Mouse (Mus musculus) liver, embryonic 16.5 days (tissue): ENCODE measurements around the gene Olfr1340. TPM values are rescaled to one million over a fixed set of nuclear protein-coding genes. Genes with fewer than 3 reads are reported as not detected.

ENCODE experiments used
- ATAC-seq: fragments of 200-750 bp; cut with Nextera tagmentation; 2 replicates; pipeline ENCODE4 v1.8.0; 2017; ENCODE audit warnings: low read depth, mild to moderate bottlenecking, moderate number of reproducible peaks, moderate library complexity
- H3K27ac ChIP-seq: fragments of 300-500 bp; sonication (generic); 2 replicates; pipeline ENCODE4 v1.5.1; 2014; ENCODE audit warnings: mild to moderate bottlenecking, low read length
- H3K27me3 ChIP-seq: fragments of 300-500 bp; sonication (generic); 2 replicates; pipeline ENCODE4 v1.6.1; 2014; ENCODE audit warnings: low read depth, low read length, mixed read lengths; ENCODE audit not compliant: control insufficient read depth, insufficient read depth
- H3K36me3 ChIP-seq: fragments of 300-500 bp; sonication (generic); 2 replicates; pipeline ENCODE4 v1.6.1; 2014; ENCODE audit warnings: mild to moderate bottlenecking; ENCODE audit not compliant: control insufficient read depth, insufficient read depth
- H3K4me1 ChIP-seq: fragments of 300-500 bp; sonication (generic); 2 replicates; pipeline ENCODE4 v1.6.1; 2014; ENCODE audit warnings: low read depth, low read length, mixed read lengths; ENCODE audit not compliant: control insufficient read depth
- H3K4me2 ChIP-seq: fragments of 300-500 bp; sonication (generic); 2 replicates; pipeline ENCODE4 v1.6.1; 2014; ENCODE audit warnings: low read depth, low read length, mixed read lengths
- H3K4me3 ChIP-seq: fragments of 300-500 bp; sonication (generic); 2 replicates; pipeline ENCODE4 v1.5.1; 2014; ENCODE audit warnings: low read depth, mild to moderate bottlenecking, low read length
- H3K9ac ChIP-seq: fragments of 300-500 bp; sonication (generic); 2 replicates; pipeline ENCODE4 v1.6.1; 2014; ENCODE audit warnings: low read depth, low read length
- H3K9me3 ChIP-seq: fragments of 300-500 bp; sonication (generic); replicated peaks from 2 replicates; pipeline ENCODE4 v1.6.1; 2016; ENCODE audit warnings: low read length; ENCODE audit not compliant: control insufficient read depth
- WGBS: fragments of 180-500 bp; shearing (Covaris S2); extraction: QIAGEN DNeasy Blood & Tissue Kit; methylation state at CpG from one replicate; pipeline ENCODE4 v1.1.7; 2014; ENCODE audit not compliant: insufficient replicate concordance; 5-methylcytosine and 5-hydroxymethylcytosine counted together
- polyA plus RNA-seq: library from polyadenylated mRNA; unstranded; fragments of >200 nt; fragmentation: Nextera tagmentation; extraction: Ambion mirVana; gene quantifications from 2 replicates; pipeline ENCODE4 v1.2.1, GENCODE M21; 2015

Olfr1340 gene
- polyA plus RNA-seq, 1 experiment from 2014 or later: not detected

DNA sequence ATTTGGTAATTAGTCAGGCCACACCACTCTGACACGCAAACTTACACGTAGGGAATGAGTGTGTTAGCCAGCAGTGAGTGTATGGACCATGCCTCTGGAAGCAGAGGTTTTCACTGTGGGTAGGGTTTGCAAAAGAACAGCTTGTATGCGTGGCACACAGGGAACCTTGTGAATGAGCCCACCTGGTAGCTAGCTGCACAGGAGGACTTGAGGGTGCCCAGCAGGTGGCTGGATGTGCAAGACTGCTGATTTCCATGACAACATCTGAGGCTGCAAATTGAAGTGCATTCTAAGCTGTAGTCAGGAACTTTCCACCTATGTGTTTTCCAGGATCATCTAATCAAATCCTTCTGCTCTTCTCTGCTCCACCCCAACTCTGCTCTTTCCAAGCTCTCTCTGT lies 19.6 kb downstream of the Olfr1340 start:
- H3K36me3 ChIP-seq: no peaks in the 10 kb centered on the region
- H3K27me3 ChIP-seq: peaks cover 7% of the 10 kb centered on the region
- 30% methylated on average over 3 of the region's 3 CpGs for whole genome bisulfite sequencing
- H3K4me1 ChIP-seq: no peaks in the 10 kb centered on the region
- H3K9ac ChIP-seq: no peak overlapping the region
- no peak overlapping the region for H3K4me2 ChIP-seq
- no peaks in the 10 kb centered on the region for H3K9me3 ChIP-seq
- H3K4me3 ChIP-seq: no peak overlapping the region
- no peak for ATAC-seq
- H3K27ac ChIP-seq: no peak overlapping the region

DNA sequence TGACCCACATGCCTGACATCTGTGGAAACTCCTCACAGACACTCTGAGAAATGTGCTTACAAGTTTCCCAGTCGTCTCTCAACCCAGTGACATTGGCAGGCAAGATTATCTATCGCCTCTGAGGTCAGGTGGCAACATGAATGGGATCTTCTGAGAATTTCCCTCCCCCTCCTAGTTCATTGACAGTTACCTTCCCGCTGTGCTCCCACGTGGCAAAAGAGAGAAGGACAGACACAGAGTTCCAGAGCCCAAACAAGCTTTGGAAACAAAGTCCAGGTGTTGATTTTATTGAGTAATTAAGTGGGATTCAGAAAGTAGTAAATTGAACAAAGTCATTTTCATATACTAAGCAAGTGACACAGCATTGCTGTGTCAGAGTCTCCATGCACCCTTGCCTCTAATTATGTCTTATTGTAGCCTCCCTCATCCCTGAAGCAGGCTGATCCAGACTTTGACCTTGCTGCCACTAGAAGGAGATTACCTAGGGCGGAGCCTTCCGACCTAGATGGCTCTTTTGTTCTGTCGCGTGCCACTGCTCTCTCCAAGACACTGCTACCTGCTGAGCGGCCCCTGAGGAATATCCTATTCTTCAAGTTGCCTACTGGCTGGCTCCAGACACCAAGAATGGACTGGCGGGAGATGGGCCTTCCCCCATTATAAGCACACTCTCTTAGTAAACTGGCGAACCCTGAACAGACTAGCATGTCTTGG lies 21.2 kb downstream of the Olfr1340 start:
- Histone ChIP-seq H3K9ac (no peak overlapping the region), H3K4me3 (no peak overlapping the region), H3K9me3 (no peaks in the 10 kb centered on the region), H3K36me3 (no peaks in the 10 kb centered on the region), H3K4me2 (no peak overlapping the region), H3K27ac (no peak overlapping the region), H3K4me1 (no peaks in the 10 kb centered on the region), H3K27me3 (peaks cover 7% of the 10 kb centered on the region)
- no peak for ATAC-seq
- 9% methylated on average over 11 of the region's 11 CpGs for WGBS

DNA sequence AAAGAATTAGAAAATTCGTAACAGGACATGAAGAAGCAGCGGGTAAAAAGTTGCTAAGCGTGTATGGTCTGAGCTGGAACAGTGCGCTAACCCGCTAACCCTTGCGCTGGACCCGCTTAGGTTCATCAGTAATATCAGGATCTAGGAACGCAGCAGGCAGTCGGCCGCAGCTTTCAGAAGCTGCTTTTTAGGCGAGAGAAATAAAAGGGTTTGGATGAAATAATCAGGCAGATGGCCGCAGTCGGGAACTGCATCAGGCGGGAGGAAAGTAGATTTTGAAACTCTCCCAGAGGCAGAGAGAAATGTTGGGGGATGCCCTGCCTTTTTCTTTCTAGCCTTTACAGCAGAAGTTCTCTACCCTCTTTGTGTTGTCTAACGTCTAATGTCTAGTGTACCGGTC lies 21.9 kb downstream of the Olfr1340 start:
- WGBS: 15% methylated on average over 16 of the region's 16 CpGs
- ATAC-seq: no peak

DNA sequence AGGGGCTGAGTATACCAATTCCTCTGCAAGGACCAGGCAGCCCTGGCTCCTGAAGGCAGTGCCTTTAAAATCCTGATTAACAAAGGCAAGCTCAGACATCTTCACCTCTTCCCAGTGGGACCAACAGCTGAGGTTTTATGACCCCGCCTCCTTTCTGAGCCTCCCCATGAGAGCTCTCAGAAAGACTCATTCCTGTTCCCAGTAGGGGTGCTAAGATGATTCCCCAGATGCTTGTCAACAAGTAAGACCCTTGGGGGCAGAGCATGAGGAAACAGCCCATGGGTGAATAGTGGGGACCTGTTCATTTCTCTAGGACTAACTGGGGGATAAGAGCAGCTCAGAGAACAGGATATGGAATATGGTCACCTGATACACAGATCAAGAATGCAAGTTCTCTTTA lies 38.7 kb downstream of the Olfr1340 start, which contains the start of gene Olfr1338:
Olfr1338 (minus strand) TSS at position 101 of the 400 bp plus-strand sequence.
- ATAC-seq: no peak
- no peak within 1 kb of the TSS for H3K9ac ChIP-seq
- no peak within 1 kb of the TSS for H3K27ac ChIP-seq
- no peaks in the 10 kb centered on the region for H3K9me3 ChIP-seq
- 46% methylated on average over 1 of the region's 1 CpGs for WGBS
- no peak within 1 kb of the TSS for H3K4me3 ChIP-seq
- no peaks in the 10 kb centered on the region for H3K36me3 ChIP-seq
- H3K27me3 ChIP-seq: no peaks in the 10 kb centered on the region
- H3K4me2 ChIP-seq: no peak within 1 kb of the TSS
- no peaks in the 10 kb centered on the region for H3K4me1 ChIP-seq

More for the DNA sequence above, 21.9 kb downstream of the Olfr1340 start:
- Histone ChIP-seq H3K4me1 (no peaks in the 10 kb centered on the region), H3K4me2 (no peak overlapping the region), H3K36me3 (no peaks in the 10 kb centered on the region), H3K4me3 (no peak overlapping the region), H3K9me3 (no peaks in the 10 kb centered on the region), H3K27ac (no peak overlapping the region), H3K9ac (no peak overlapping the region), H3K27me3 (peaks cover 7% of the 10 kb centered on the region)

Other genes starting within 250 kb of the Olfr1340 start
- gene Tie1, start 230.1 kb upstream of the Olfr1340 start, polyA plus RNA-seq: 7.3 and 7.9 TPM in 2 replicates
- 6.3 and 8.8 TPM in 2 replicates for gene 2610528J11Rik, start 193.1 kb upstream of the Olfr1340 start, polyA plus RNA-seq
- 2.7 and 3.2 TPM in 2 replicates for gene Tmem125, start 176.1 kb upstream of the Olfr1340 start, polyA plus RNA-seq
- gene Cfap57, start 99.4 kb upstream of the Olfr1340 start, polyA plus RNA-seq: 0.74 and 0.91 TPM in 2 replicates
- gene Ebna1bp2, start 99.3 kb upstream of the Olfr1340 start, polyA plus RNA-seq: 55.9 and 58.3 TPM in 2 replicates
- not detected in 2 replicates for gene Olfr62, start 61.2 kb upstream of the Olfr1340 start, polyA plus RNA-seq
- not detected in 2 replicates for gene Olfr1342, start 27.4 kb upstream of the Olfr1340 start, polyA plus RNA-seq
- not detected in 2 replicates for gene Olfr1341, start 16.6 kb upstream of the Olfr1340 start, polyA plus RNA-seq
- not detected in 2 replicates for gene Olfr1339, start 12.0 kb downstream of the Olfr1340 start, polyA plus RNA-seq
- gene Olfr1338, start 38.6 kb downstream of the Olfr1340 start, polyA plus RNA-seq: not detected in 2 replicates
- not detected in 2 replicates for gene Olfr1337, start 62.4 kb downstream of the Olfr1340 start, polyA plus RNA-seq
- gene Olfr1335, start 89.8 kb downstream of the Olfr1340 start, polyA plus RNA-seq: not detected in 2 replicates
- gene Olfr1333, start 116.1 kb downstream of the Olfr1340 start, polyA plus RNA-seq: not detected in 2 replicates
- not detected in 2 replicates for gene Olfr1331, start 144.5 kb downstream of the Olfr1340 start, polyA plus RNA-seq
- gene Olfr1330, start 168.5 kb downstream of the Olfr1340 start, polyA plus RNA-seq: 0.04 TPM in 1 of 2 replicates, not detected in the other
- gene Olfr1329, start 197.3 kb downstream of the Olfr1340 start, polyA plus RNA-seq: not detected in 2 replicates
- not detected in 2 replicates for gene Olfr1328, start 218.5 kb downstream of the Olfr1340 start, polyA plus RNA-seq
- not detected in 2 replicates for gene Lao1, start 241.4 kb downstream of the Olfr1340 start, polyA plus RNA-seq